Mouse (Mus musculus) testis, adult 2 months (tissue): ENCODE measurements at regions not wholly inside any gene's neighbourhood (a gene's known extent, or its start where the extent isn't known, plus 50 kb on each side); places are given as distances from the start of the nearest gene placed in this dataset.

Experiments
- H3K27ac ChIP-seq: fragments of 200-500 bp; 2 replicates; pipeline ENCODE4 v1.5.1; 2012; ENCODE audit warnings: low read depth, low read length; ENCODE audit not compliant: control insufficient read depth, insufficient read depth
- H3K27me3 ChIP-seq: fragments of 200-500 bp; 2 replicates; pipeline ENCODE4 v1.6.1; 2012; ENCODE audit warnings: mild to moderate bottlenecking, low read length, moderate library complexity; ENCODE audit not compliant: control insufficient read depth, insufficient read depth
- H3K36me3 ChIP-seq: fragments of 200-500 bp; 2 replicates; pipeline ENCODE4 v1.6.1; 2012; ENCODE audit warnings: mild to moderate bottlenecking, low read length; ENCODE audit not compliant: control insufficient read depth, insufficient read depth
- H3K4me1 ChIP-seq: fragments of 200-500 bp; 2 replicates; pipeline ENCODE4 v1.6.1; 2012; ENCODE audit warnings: low read length; ENCODE audit not compliant: control insufficient read depth, insufficient read depth
- H3K4me3 ChIP-seq: fragments of 200-500 bp; 2 replicates; pipeline ENCODE4 v1.5.1; 2012; ENCODE audit warnings: low read depth, mild to moderate bottlenecking, low read length, moderate library complexity, mixed read lengths; ENCODE audit not compliant: control insufficient read depth
- CTCF ChIP-seq: fragments of 200-500 bp; IDR thresholded peaks from 2 replicates; pipeline ENCODE4 v1.5.1; 2012; ENCODE audit warnings: low read depth, mild to moderate bottlenecking, inconsistent platforms, low read length, moderate library complexity; ENCODE audit not compliant: control insufficient read depth, insufficient read depth, insufficient replicate concordance
- POLR2A ChIP-seq: fragments of 200-500 bp; IDR thresholded peaks from 2 replicates; pipeline ENCODE4 v1.6.1; 2012; ENCODE audit warnings: low read depth, mild to moderate bottlenecking, inconsistent platforms, low read length, moderate library complexity; ENCODE audit not compliant: control insufficient read depth

GRCm38 (mm10) chr16:30205816-30206356 lies 61.4 kb downstream of the Cpn2 start:
- Histone ChIP-seq H3K4me3 (no peak overlapping the region), H3K36me3 (no peaks in the 10 kb centered on the region), H3K4me1 (no peaks in the 10 kb centered on the region), H3K27ac (no peak overlapping the region), H3K27me3 (no peaks in the 10 kb centered on the region)
- TF ChIP-seq CTCF (no peak), POLR2A (no peak)
